Mouse (Mus musculus) adrenal gland, adult (tissue): ENCODE data around the gene Pbx4.

ENCODE experiments used
- DNase-seq, 2 experiments: peaks; one replicate each; pipeline ENCODE4 v3.0.0; 2022 to 2023; ENCODE audit warnings: low spot score in 1 of 2; ENCODE audit not compliant: inconsistent age in 2 of 2

Pbx4 gene

GRCm38 (mm10) chr8:69808864-69809403 lies 23.4 kb upstream of the Pbx4 start:
- DNase-seq: peak in 1 of 2 experiments; percentile 73

DNA sequence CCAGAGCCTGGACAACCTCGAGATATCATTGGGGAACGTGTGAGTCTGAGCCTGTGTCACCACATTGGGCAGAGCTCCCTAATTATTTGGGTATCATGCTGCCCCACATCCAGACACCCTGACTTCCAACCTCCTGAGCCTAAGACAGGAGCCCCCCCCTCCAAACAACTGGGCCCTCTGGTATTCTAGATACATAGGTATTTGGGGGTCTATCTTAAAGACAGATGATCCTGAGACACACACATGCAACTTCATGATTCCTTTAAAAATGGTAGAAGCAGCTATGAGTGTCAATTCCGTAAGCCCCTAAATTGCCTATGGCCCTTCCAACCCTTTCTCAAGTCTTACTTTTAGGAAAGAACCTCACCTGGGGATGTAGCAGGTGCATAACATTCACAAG lies 22.5 kb upstream of the Pbx4 start:
- DNase-seq: no peak

DNA sequence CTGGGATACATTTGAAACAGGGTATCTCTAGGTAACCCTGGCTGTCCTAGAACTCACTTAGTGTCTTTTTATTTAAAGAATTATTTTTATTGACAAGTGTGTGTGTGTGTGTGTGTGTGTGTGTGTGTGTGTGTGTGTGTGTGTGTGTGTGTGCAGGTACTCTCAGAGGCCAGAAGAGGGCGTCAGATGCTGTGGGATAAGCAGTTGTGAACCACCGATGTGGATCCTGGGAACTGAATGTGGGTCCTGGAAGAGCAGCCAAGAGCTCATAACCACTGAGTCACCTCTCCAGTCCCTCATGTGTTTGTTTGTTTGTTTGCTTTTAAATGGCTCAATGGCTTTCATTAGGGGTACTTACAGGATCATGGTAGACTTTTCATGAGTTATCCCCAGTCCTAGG lies 17.4 kb upstream of the Pbx4 start:
- no peak for DNase-seq

DNA sequence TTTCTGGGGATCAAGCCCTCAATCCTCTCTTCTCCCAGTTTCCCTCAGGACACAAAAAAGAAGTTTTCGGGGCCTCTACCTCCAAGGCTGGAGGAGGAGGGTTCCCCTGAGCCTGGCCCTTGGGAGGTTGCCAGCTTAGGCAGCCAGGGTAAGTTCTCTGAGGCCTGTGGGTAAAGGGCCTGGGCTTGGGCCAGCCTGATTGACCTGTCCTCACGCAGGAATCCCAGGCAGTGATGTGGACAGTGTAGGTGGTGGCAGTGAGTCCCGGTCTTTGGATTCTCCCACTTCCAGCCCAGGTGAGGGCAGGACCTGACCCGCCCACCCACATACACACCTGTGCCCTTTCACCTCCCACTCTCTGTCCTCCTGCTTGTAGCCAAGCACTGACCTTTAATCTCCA lies 16.9 kb upstream of the Pbx4 start:
- DNase-seq: no peak

DNA sequence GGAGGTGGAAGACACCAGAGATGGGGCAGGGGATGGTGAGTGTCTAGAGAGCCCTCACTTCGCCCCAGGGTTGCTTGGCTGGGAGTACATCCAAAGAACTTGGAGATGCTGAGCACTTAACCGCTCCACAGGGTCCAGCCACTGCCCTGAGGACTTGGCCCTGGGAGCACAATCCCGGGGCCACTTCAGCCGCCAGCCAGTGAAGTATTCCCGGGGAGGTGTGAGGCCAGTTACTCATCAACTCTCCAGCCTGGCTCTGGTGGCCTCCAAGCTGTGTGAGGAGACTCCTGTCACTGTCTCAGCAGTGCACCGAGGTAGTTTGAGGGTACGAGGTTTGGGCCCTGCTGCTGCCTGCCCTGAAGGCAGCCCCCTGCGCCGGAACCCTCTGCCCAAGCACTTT lies 11.8 kb upstream of the Pbx4 start:
- DNase-seq: no peak

DNA sequence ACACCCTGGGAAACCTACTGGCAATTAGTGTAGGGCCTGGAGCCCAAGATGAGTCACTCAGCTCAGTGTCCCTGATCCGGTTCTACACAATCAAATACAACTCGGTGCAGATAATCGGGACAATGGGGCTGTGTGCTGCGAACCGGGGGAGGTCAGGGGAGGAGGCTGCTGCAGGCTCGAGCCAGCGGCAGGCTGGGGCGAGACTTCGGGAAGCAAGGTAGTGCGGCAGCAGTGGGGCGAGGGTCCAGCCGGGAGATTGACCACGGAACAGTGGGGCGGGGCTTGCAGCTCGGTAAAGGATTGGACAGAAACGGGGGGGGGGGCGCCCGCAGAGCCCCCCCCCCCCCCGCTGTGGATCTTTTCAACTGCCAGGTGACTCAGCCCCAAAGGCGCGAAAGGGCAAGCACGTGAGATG lies 10.3 kb upstream of the Pbx4 start:
- DNase-seq: peak; percentile 67 to 81

GRCm38 (mm10) chr8:69822386-69823191 lies 9.7 kb upstream of the Pbx4 start, which contains the start of gene Lpar2:
Gene Lpar2, plus strand, starts transcription at chr8:69822429.
- DNase-seq: peak; percentile 79 to 85

- DNase-seq: peak in 1 of 2 experiments; percentile 23
Measured at GRCm38 (mm10) chr8:69826371-69826770, 5.9 kb upstream of the Pbx4 start.

DNA sequence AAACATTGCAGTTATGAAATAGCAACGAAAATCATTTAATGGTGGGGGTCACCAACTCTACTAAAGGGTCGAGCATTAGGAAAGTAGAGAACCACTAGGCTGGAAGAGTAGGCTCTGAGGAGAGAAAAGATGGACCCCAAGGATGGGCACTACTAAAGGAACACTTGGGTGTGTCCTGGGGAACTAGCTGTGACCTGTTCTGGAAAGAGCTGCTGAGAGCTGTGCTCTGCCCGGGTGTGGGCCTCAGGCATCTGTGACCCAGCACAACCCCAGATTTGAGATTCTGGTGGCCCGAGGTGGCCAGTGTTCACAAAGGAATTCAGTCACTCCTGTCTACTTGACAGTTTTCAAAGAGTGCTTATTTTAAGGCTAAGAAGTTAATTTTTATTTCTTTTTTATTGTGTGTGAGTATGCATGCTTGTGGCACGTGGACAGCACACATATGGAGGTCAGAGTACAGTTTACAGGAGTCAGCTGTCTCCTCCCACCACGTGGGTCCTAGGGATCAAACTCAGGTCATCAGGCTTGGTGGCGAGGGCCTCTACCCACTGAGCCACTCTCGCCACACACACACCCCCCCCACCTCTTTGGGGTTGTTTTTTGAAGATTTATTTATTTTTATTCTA lies 4.9 kb downstream of the Pbx4 start:
- DNase-seq: no peak

DNA sequence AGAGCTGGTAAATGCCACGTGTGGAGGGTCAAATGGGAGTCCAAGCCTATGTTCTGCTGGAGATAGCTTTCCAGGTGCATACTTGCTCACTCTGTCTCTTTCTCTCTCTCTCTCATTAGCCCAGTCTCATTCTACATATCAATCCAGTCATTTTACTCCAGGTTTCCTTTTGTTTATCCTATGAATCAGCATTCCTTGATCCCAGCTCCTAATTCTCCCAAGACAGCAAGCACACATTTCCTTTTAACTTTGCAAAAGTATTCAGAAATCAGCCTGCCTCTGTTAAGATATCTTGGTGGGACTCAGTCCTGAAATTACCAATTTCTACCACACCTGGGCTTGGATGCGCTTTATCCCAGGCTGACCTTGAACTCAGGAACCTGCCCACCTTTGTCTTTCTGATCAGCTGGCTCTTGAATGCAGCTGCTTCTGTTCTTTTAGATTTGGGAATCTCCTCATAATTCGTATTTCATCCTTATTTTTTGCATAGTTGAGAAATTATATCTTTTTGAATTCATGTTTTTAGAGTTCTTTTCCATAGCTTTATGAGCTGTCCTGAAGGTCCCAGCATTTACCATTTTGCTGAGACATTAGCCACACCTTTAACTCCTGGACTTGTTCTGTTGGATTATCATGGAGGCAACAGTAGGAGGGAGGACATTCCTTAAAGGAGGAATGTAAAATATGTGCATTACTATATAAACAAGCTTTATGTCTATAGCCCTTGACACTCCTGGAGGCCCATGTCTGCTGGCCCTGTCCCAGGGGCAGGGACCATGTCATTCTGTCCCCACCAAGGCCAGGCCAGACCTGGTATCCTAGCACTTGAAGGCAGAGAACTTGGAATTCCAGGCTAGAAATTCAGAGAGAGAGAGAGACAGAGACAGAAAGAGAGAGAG lies 15.1 kb downstream of the Pbx4 start:
- no peak for DNase-seq

GRCm38 (mm10) chr8:69848951-69849350 lies 16.7 kb downstream of the Pbx4 start:
- peak; percentile 64 to 82 for DNase-seq

DNA sequence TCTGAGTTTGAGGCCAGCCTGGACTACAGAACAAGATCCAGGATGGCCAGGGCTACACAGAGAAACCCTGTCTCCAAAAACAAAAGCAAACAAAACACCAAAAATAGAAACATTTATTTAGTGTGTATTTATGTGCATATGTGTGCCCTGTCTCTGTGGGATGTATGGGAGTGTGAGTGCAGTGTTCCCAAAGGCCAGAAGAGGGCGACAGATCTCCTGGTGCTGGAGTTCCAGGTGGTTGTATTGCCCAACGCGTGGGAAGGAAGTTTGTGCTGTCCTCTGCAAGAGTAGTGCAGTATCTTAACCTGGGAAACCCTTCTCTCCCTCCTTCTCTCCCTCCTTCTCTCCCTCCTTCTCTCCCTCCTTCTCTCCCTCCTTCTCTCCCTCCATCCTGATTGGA lies 17.6 kb downstream of the Pbx4 start:
- DNase-seq: no peak

GRCm38 (mm10) chr8:69850926-69851506 lies 18.7 kb downstream of the Pbx4 start:
- DNase-seq: peak; percentile 33 to 57

DNA sequence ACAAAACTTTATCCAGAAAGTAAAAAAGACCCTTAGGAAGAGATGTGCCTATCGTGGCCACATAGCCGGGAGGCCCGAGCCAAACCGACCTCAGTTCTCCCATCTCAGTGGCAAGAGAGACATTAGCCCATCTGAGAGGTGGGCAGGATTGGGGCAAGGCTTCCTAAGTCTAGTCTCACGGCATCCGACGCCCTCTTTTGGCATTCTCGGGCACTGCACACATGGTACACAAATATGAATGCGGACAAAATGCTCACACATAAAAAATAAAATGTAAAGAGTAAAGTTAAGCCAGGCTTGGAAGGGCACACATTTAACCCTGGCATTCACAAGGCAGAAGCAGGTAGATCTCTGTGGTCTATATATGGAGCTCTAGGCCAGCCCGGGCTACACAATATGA lies 21.6 kb downstream of the Pbx4 start:
- no peak for DNase-seq

GRCm38 (mm10) chr8:69860807-69861206 lies 28.5 kb downstream of the Pbx4 start:
- no peak for DNase-seq

DNA sequence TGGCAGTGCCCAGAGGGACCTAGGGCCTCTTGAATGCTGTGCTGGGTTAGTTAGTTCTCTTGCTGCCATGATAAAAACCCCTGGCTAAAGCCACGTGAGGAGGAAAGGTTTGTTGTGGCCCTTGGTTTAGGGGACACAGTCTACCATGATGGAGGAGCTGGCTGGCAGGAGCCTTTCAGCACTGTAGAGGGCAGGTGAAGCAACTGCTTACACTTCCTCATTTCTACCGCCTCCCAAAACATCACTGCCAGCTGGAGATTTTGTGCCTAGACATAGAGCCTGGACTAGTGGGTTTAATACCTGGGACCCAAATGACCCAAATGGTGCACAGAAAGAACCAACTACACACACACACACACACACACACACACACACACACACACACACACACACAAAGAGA lies 29.0 kb downstream of the Pbx4 start:
- no peak for DNase-seq

GRCm38 (mm10) chr8:69863387-69864020 lies 31.2 kb downstream of the Pbx4 start:
- DNase-seq: no peak

DNA sequence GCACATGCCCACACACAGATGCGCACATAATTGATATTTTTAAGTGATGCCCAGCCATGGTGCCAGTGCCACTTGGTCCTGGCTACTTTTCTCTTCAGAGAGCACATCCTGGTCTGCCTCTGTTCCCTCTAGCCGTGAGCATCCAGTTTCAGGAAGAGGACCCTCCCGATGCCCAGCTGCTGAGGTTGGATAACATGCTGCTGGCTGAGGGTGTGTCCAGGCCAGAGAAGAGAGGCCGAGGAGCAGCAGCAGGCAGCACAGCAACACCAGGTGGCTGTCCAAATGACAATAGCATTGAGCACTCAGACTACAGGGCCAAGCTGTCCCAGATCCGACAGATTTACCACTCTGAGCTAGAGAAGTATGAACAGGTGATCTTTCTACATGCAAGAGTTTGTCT lies 31.9 kb downstream of the Pbx4 start:
- DNase-seq: no peak

DNA sequence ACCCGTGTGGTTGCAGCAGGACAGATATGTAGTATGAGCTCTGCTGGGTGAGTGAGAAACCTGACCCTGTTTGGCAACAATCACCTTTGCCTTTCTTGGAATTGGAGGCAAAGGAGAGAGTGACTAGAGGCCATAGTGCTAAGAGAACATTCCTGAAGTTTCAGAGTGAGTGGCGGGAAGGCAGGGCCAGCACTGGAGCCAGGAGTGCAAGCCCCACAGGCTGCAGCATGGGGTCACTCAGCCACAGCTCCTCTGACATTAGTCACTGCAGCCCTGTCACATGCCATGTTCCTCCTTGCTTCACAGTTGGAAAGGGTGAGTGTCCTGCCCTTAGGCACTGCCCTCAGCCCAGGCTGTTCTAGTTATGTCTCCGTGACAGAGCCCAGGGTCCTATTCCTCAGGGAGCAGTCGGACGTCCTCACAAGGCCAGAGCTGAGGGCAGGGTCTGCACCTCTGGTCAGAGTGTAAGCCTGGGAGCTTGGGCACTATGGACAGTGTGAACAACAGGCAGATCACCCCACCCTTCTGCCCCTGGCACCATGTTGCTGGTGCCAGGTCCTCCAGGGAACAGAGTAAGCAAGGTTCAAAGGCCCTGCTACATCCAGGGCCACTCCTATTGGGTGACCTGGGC lies 35.5 kb downstream of the Pbx4 start:
- peak in 1 of 2 experiments; percentile 58 for DNase-seq
